Mouse (Mus musculus): Measurements from ENCODE around the gene Kirrel3.

Gene Kirrel3

GRCm38 (mm10) chr9:34485759-34486431 lies at the start of gene Kirrel3:
Kirrel3 (plus strand) TSS chr9:34485894.
- DNase-seq, result peak; percentile 24

GRCm38 (mm10) chr9:34440721-34441120 lies 45.0 kb upstream of the Kirrel3 start:
- no peak for DNase-seq

- no peak for DNase-seq
These were observed 41.7 kb upstream of the Kirrel3 start for GRCm38 (mm10) chr9:34443950-34444349.

GRCm38 (mm10) chr9:34446497-34447350 lies 39.0 kb upstream of the Kirrel3 start:
- no peak for DNase-seq

DNA sequence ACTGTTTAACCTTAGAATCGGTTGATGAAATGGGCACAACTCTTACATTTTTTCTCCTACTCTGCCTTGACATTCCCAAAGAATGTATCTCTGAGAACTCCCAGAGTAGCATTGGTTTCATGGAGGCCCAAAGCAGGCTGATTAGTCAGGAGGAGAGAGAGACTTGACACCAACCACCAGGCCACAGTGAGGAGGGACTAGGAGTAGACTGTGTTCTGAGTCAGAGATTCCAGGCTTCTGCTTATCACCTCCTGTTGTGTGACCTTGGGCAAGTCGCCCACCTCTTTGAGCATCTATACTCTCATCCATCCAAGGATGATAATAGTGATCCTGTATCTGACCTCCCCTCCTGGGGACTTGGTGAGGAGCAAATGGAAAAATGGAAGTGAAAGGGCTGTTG lies 38.0 kb upstream of the Kirrel3 start:
- DNase-seq, result no peak

GRCm38 (mm10) chr9:34448467-34448866 lies 37.2 kb upstream of the Kirrel3 start:
- no peak for DNase-seq

- no peak for DNase-seq
These were observed 27.5 kb upstream of the Kirrel3 start for GRCm38 (mm10) chr9:34458189-34458588.

DNA sequence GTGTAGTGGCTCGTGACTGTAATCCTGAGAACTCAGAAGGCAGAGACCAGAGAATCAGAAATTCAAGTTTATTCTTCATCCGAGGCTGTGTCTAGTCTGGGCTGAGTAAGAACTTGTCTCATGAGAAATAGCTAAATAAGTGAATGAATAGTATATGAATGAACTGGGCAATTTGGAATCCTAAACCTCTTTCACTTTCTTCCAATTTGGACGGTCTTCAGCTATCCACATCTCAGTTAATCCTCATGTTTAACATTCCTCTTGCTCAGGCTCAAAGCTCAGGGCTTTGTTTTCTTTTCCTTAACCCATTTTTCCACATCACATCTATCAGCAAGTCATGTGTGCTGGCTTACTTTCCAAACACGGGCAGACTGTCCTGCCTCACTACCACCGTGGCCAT lies 25.7 kb upstream of the Kirrel3 start:
- DNase-seq, result no peak

DNA sequence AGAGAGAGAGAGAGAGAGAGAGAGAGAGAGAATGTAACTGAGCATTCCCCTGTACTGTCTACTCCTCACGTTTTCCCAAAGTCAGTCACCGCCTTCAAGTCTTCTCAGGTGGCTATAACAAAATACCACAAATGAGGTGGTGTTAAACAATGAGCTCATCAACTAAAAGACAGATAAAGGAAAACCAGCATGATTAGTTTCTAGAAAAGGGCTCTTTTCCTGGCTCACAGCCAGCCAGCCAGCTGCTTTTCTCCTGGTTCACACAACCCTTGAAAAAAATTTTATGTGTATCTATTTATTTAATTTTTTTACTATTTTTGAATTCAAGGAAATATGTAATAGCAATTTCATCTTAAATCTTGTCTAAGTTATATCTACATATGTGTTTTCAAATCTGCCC lies 22.0 kb upstream of the Kirrel3 start:
- DNase-seq, result no peak

GRCm38 (mm10) chr9:34466058-34466457 lies 19.6 kb upstream of the Kirrel3 start:
- no peak for DNase-seq

- no peak for DNase-seq
These were observed 16.5 kb upstream of the Kirrel3 start for GRCm38 (mm10) chr9:34469180-34469579.

DNA sequence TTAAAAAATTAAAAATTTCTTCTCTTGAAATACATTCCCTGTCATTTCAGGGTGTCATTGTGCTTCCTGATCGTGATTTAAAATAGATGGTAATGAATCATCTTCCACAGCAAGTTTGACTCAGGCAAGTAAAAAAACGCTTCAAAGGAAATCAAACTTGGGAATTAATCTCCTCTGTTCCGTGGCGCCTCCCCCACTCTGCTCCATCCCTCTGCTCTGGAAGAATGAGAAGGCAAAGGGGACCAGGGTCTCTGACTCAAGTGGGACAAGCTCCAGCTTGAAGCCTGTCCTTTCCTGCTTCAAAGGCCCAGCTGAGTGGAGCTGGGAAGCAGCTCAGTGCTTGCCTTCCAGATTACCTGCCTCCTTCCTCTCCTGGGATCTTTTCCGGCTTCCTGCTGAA lies 9.5 kb upstream of the Kirrel3 start:
- no peak for DNase-seq

DNA sequence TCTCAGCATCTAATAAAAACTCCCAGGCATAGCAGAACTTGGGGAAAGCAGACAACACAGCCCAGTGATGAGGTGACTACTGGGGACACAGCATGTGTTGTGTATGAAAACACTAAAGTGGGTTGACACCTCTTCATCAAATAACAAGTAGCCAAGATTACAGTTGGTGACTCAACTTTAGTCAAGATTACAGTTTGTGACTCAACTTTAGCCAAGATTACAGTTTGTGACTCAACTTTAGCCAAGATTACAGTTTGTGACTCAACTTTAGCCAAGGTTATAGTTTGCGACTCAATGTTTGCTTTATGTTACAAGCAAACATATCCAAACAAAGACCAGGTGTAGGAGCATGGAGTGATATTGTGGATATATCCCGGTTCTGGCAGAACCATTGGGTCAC lies 7.2 kb upstream of the Kirrel3 start:
- no peak for DNase-seq

- no peak for DNase-seq
These were observed 2.5 kb upstream of the Kirrel3 start for GRCm38 (mm10) chr9:34483236-34483635.

DNA sequence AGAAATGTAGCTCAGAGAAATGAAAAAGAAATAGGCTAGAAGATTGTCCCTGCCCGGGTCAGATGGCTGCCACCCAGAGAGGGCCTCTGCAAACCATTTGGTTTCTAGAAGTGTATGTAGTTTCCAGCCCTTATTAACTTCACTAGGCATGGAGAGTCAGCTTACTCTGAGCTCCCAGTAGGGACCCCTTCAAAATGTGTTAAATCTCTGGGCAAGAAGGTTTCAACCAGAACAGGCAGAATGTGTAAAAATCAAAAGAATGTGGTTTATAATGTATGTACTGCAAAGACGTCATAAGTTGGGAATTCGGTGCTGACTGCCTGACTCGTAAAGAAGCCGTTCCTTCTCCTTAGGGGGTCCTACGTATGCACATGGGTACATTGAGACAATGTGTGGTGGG lies 1.0 kb upstream of the Kirrel3 start:
- no peak for DNase-seq

- no peak for DNase-seq
These were observed 2.6 kb downstream of the Kirrel3 start for GRCm38 (mm10) chr9:34488267-34488666.

DNA sequence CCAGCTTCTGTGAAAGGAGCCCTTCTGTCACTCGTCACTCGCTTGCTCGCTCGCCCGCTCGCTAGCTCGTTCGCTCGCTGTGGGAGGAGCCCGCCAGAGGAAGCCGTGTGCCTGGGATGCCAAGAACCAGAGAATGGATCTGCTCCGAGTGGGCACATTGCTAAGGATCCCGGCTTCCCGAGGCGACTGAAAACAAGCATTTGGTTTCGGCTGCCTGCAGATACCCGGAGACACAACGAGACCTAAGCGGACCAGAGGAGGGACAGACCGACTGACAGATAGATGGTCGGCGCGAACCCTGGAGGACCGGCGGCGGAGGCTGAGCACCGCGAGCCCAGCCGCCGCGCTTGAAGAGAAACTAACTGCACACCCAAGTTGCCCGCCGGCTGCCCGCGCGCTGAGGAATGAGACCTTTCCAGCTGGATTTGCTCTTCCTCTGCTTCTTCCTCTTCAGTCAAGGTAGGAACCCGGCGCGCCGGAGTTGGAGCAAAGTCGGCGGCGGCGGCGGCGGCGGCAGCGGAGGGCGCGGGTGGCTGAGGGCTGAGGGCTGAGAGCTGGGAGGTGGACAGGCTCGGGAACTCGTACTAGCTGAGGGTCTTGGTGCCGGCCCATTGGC lies 3.1 kb downstream of the Kirrel3 start:
- DNase-seq, result peak; percentile 13

DNA sequence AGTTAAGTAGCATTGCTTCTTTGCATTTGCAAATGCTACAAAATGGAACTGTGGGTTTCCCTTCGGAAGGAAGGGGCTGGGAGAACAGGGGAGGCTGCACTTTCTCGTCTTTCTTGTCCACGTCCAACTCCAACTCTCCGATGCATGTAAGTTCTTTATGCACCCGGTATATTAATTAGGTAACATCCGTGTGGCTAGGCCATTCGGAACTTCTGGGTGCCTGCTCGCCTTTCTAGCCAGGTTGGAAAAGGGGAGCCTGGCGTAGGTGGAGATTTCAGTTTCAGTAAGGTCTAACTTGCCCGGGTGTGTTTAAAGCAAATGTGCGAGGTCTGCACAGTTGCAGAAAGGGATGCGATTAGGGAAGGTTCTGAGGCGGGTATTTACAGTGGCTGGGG lies 3.6 kb downstream of the Kirrel3 start:
- no peak for DNase-seq

DNA sequence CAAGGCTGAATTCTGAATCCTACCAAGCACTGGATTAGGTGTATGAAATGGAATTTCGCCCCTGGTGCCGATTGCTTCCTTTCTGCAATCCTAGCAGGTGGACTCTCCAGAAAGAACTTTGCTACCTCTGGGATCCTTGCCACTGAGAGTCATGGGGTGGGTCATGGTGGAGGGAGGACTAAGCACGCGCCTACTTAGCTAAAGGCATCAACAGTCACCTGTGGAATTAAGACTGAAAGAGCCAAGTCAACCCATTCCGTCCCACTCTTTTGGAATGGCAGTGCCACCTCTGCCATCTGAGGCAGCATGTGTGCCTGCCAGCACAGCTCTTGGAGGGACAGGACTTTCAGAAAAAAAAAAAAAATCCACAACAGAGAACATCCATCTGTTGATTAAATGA lies 4.1 kb downstream of the Kirrel3 start:
- no peak for DNase-seq

DNA sequence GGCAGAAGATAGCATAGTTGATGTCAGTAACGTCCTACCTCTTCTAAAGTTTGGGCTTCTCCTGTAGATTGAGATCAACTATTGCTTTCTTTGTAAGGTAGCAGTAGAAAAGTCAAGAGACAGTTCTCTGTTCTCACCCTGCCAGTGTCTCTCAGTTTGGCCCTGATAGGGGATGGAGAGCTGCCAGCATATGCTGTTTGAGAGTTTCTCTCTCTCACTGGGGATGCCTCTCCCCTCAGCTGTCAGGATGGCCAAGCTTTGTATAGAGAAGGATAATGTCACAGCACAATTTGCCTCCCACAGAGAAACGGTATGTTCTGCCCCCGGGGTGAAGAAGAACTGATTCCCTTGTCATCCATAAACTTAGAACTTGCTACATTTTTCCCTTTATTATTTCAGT lies 6.4 kb downstream of the Kirrel3 start:
- no peak for DNase-seq

DNA sequence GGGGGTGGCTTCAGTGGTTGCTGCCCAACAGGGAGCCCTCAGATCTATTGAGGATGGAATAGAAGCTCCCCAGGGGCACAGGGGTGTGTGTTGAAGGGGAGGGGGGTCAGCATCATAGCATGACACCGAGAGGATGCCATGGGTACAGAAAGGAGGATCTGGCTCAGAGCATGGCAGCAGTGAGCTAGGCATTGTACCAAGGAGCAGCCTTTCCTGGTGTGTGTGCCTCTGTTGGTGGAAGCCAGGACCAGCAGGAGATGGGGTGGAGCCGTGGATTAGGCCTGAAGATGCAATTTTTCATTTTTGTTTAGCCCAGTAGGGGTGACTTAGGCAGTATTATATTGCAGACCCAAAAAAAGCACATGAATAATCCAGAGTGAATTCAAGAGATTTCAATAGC lies 7.9 kb downstream of the Kirrel3 start:
- DNase-seq, result no peak

GRCm38 (mm10) chr9:34498126-34498525 lies 12.4 kb downstream of the Kirrel3 start:
- DNase-seq, result no peak

DNA sequence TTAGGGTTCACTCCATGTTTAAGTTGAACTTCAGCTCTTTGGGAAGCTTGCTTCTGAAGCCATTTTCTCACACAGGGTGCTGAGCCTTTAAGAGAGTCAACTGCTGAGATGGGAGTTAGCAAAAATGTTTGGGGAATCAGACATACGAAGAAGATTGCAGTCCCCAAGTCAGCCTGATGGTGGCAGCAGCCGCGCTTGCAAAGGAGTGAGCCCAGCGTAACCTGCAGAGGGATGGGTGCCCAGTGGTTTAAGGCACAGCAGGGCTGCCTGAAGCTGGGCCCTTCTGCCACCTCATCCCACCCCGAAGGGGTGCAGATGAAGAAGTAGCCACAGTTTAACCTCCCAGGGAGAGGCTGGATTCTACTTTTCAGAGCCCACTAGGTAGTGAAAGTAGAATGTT lies 13.0 kb downstream of the Kirrel3 start:
- peak; percentile 71 for DNase-seq

GRCm38 (mm10) chr9:34507164-34507563 lies 21.5 kb downstream of the Kirrel3 start:
- DNase-seq, result no peak

Measured in thymus, postnatal 4 days (tissue).